Mouse (Mus musculus): ENCODE results near the gene Nol6. TPM values are rescaled to one million over a fixed set of nuclear protein-coding genes. Genes with fewer than 3 reads are reported as not detected.

Nol6 gene
- polyA plus RNA-seq, 1 experiment from 2014 or later, result 18.6 TPM

DNA sequence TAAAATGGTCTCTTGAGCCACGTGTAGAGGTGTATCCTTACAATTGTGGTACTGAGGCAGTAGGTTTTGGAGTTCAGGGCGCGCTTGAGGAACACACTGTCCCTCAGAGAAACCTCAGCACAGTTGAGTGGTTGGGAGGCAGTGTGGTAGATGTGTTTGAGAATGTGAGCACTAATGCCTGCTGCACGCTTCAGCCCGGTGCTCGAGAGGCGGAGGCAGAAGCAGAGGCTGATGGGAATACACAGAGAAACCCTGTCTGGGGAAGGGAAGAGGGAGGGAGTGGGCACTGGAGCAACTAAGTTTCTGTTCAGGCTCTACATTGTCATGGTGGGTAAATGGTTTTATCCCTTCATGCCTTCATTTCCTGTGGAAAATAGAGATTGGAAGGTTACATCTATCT, 26.9 kb upstream of the Nol6 start:
- no peak overlapping the region for H3K9ac ChIP-seq (replicated peaks; ENCODE audit: low read length)
- no peak overlapping the region for H3K4me2 ChIP-seq (ENCODE audit: low read depth, low read length)
- H3K27ac ChIP-seq (replicated peaks; ENCODE audit: low read depth, low read length), result no peak overlapping the region
- H3K4me1 ChIP-seq (ENCODE audit: control insufficient read depth, insufficient read depth, low read length), result no peaks in the 10 kb centered on the region
- no peak overlapping the region for H3K4me3 ChIP-seq (ENCODE audit: low read depth, low read length)
- H3K36me3 ChIP-seq (replicated peaks; ENCODE audit: control insufficient read depth, insufficient read depth, low read depth, low read length), result no peaks in the 10 kb centered on the region
- 90% methylated on average over 7 of the region's 7 CpGs for WGBS
- H3K27me3 ChIP-seq (ENCODE audit: control insufficient read depth, insufficient read depth, low read length), result no peaks in the 10 kb centered on the region
- H3K9me3 ChIP-seq (replicated peaks; ENCODE audit: control insufficient read depth, low read length), result no peaks in the 10 kb centered on the region
- DNase-seq (ENCODE audit: low spot score), result no peak
- ATAC-seq (replicated peaks; ENCODE audit: insufficient number of reproducible peaks, low FRiP score, low TSS enrichment, low read depth), result no peak

- WGBS, result 79% methylated on average over 3 of the region's 3 CpGs
- H3K4me1 ChIP-seq (ENCODE audit: control insufficient read depth, insufficient read depth, low read length), result no peaks in the 10 kb centered on the region
These were observed 25.6 kb upstream of the Nol6 start for GRCm38 (mm10) chr4:41149891-41150290.

DNA sequence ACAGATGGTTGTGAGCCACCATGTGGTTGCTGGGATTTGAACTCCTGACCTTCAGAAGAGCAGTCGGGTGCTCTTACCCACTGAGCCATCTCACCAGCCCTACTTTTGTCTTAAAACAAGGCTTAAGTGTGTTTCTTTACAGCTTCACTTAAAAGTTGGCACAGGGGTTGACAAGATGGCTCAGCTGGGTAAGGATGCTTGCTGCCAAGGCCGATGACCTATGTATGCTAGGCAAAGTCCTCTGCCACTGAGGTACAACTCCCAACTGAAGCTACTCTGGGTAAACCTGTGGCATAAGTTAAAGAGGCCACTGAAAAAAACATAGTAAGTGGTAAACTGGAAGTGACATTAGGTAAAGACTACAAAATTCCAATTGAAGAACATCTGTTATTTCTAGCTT, 18.3 kb upstream of the Nol6 start:
- WGBS, result 80% methylated on average over 2 of the region's 2 CpGs
- no peaks in the 10 kb centered on the region for H3K9me3 ChIP-seq (replicated peaks; ENCODE audit: control insufficient read depth, low read length)
- H3K27me3 ChIP-seq (ENCODE audit: control insufficient read depth, insufficient read depth, low read length), result no peaks in the 10 kb centered on the region
- H3K27ac ChIP-seq (replicated peaks; ENCODE audit: low read depth, low read length), result no peak overlapping the region
- H3K9ac ChIP-seq (replicated peaks; ENCODE audit: low read length), result no peak overlapping the region
- H3K4me1 ChIP-seq (ENCODE audit: control insufficient read depth, insufficient read depth, low read length), result no peaks in the 10 kb centered on the region
- no peak overlapping the region for H3K4me3 ChIP-seq (ENCODE audit: low read depth, low read length)
- ATAC-seq (replicated peaks; ENCODE audit: insufficient number of reproducible peaks, low FRiP score, low TSS enrichment, low read depth), result no peak
- no peak for DNase-seq (ENCODE audit: low spot score)
- no peak overlapping the region for H3K4me2 ChIP-seq (ENCODE audit: low read depth, low read length)
- H3K36me3 ChIP-seq (replicated peaks; ENCODE audit: control insufficient read depth, insufficient read depth, low read depth, low read length), result peaks cover 2% of the 10 kb centered on the region

More at GRCm38 (mm10) chr4:41149891-41150290, 25.6 kb upstream of the Nol6 start:
- Histone ChIP-seq H3K9ac (replicated peaks; ENCODE audit: low read length) (no peak overlapping the region), H3K4me2 (ENCODE audit: low read depth, low read length) (no peak overlapping the region), H3K36me3 (replicated peaks; ENCODE audit: control insufficient read depth, insufficient read depth, low read depth, low read length) (no peaks in the 10 kb centered on the region), H3K27me3 (ENCODE audit: control insufficient read depth, insufficient read depth, low read length) (no peaks in the 10 kb centered on the region), H3K9me3 (replicated peaks; ENCODE audit: control insufficient read depth, low read length) (no peaks in the 10 kb centered on the region), H3K27ac (replicated peaks; ENCODE audit: low read depth, low read length) (no peak overlapping the region), H3K4me3 (ENCODE audit: low read depth, low read length) (no peak overlapping the region)
- ATAC-seq (replicated peaks; ENCODE audit: insufficient number of reproducible peaks, low FRiP score, low TSS enrichment, low read depth), result no peak
- no peak for DNase-seq (ENCODE audit: low spot score)

- Histone ChIP-seq H3K27me3 (ENCODE audit: control insufficient read depth, insufficient read depth, low read length) (no peaks in the 10 kb centered on the region), H3K4me2 (ENCODE audit: low read depth, low read length) (no peak overlapping the region), H3K27ac (replicated peaks; ENCODE audit: low read depth, low read length) (no peak overlapping the region), H3K9me3 (replicated peaks; ENCODE audit: control insufficient read depth, low read length) (no peaks in the 10 kb centered on the region), H3K36me3 (replicated peaks; ENCODE audit: control insufficient read depth, insufficient read depth, low read depth, low read length) (peaks cover 2% of the 10 kb centered on the region), H3K4me3 (ENCODE audit: low read depth, low read length) (no peak overlapping the region), H3K9ac (replicated peaks; ENCODE audit: low read length) (no peak overlapping the region), H3K4me1 (ENCODE audit: control insufficient read depth, insufficient read depth, low read length) (no peaks in the 10 kb centered on the region)
- 94% methylated on average over 6 of the region's 6 CpGs for WGBS
- DNase-seq (ENCODE audit: low spot score), result no peak
- no peak for ATAC-seq (replicated peaks; ENCODE audit: insufficient number of reproducible peaks, low FRiP score, low TSS enrichment, low read depth)
These were observed 16.1 kb upstream of the Nol6 start for GRCm38 (mm10) chr4:41140174-41140875.

- Histone ChIP-seq H3K27me3 (ENCODE audit: control insufficient read depth, insufficient read depth, low read length) (no peaks in the 10 kb centered on the region), H3K4me3 (ENCODE audit: low read depth, low read length) (peak overlapping the region; percentile 94), H3K9me3 (replicated peaks; ENCODE audit: control insufficient read depth, low read length) (no peaks in the 10 kb centered on the region), H3K36me3 (replicated peaks; ENCODE audit: control insufficient read depth, insufficient read depth, low read depth, low read length) (peaks cover 2% of the 10 kb centered on the region), H3K27ac (replicated peaks; ENCODE audit: low read depth, low read length) (peak overlapping the region; percentile 99), H3K4me2 (ENCODE audit: low read depth, low read length) (peak overlapping the region; percentile 60), H3K4me1 (ENCODE audit: control insufficient read depth, insufficient read depth, low read length) (no peaks in the 10 kb centered on the region), H3K9ac (replicated peaks; ENCODE audit: low read length) (peak overlapping the region; percentile 99)
- DNase-seq (ENCODE audit: low spot score), result peak; percentile 13
- no peak for ATAC-seq (replicated peaks; ENCODE audit: insufficient number of reproducible peaks, low FRiP score, low TSS enrichment, low read depth)
- WGBS, result 1% methylated on average over 8 of the region's 8 CpGs
These were observed 12.6 kb upstream of the Nol6 start for GRCm38 (mm10) chr4:41136811-41137210.

- no peaks in the 10 kb centered on the region for H3K4me1 ChIP-seq (ENCODE audit: control insufficient read depth, insufficient read depth, low read length)
- DNase-seq (ENCODE audit: low spot score), result no peak
- H3K9ac ChIP-seq (replicated peaks; ENCODE audit: low read length), result peak overlapping the region; percentile 99
- peak overlapping the region; percentile 94 for H3K4me3 ChIP-seq (ENCODE audit: low read depth, low read length)
- 0% methylated on average over 4 of the region's 4 CpGs for WGBS
- peaks cover 2% of the 10 kb centered on the region; the same call in 1 of the 2 replicates for H3K36me3 ChIP-seq (replicated peaks; ENCODE audit: control insufficient read depth, insufficient read depth, low read depth, low read length)
- peak overlapping the region; percentile 60 for H3K4me2 ChIP-seq (ENCODE audit: low read depth, low read length)
- peak overlapping the region; percentile 99 for H3K27ac ChIP-seq (replicated peaks; ENCODE audit: low read depth, low read length)
- peak; percentile 30; the same call in 1 of the 2 replicates for ATAC-seq (replicated peaks; ENCODE audit: insufficient number of reproducible peaks, low FRiP score, low TSS enrichment, low read depth)
- H3K9me3 ChIP-seq (replicated peaks; ENCODE audit: control insufficient read depth, low read length), result no peaks in the 10 kb centered on the region
- no peaks in the 10 kb centered on the region for H3K27me3 ChIP-seq (ENCODE audit: control insufficient read depth, insufficient read depth, low read length)
These were observed 12.2 kb upstream of the Nol6 start for GRCm38 (mm10) chr4:41136454-41136805.

DNA sequence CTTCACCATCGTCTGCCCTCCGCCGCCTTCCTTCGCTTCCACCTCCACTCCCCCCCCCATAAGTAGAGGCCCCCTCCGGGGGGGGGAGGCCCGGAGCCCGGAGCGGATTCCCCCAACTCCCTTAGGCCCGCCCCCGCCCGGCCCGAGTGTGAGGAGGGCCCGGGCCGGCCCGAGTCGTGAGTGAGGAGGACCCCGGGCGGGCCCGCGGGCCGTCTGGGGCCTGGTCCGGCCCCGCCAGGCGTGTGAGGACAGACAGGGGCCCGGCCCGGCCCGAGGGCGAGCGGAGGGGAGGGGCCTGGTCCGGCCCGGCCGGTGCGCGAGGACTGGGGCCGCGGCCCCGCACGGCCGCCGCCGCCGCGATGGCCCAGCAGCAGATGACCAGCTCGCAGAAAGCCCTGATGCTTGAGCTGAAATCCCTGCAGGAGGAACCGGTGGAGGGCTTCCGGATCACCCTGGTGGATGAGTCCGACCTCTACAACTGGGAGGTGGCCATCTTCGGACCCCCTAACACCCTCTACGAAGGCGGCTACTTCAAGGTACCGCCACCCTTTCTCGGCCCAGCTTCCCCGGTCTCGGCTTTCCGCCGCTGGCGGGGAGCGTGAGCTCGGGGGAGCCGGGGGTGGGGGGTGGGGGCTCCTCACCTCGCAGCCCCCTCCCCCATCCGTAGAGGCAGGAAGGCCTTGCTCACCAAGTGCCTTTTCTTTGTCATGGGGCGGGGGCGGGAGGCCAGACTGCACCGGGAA, 11.6 kb upstream of the Nol6 start, which contains the start of gene Ube2r2:
Gene Ube2r2, plus strand, starts transcription at position 33 of the 743 bp plus-strand sequence.
- WGBS, result 0% methylated on average over 43 of the region's 65 CpGs
- H3K4me3 ChIP-seq (ENCODE audit: low read depth, low read length), result peak within 1 kb of the TSS; percentile 94
- peak within 1 kb of the TSS; percentile 99 for H3K9ac ChIP-seq (replicated peaks; ENCODE audit: low read length)
- peak; percentile 82 for ATAC-seq (replicated peaks; ENCODE audit: insufficient number of reproducible peaks, low FRiP score, low TSS enrichment, low read depth)
- peak within 1 kb of the TSS; percentile 99 for H3K27ac ChIP-seq (replicated peaks; ENCODE audit: low read depth, low read length)
- peak; percentile 78 for DNase-seq (ENCODE audit: low spot score)
- H3K4me1 ChIP-seq (ENCODE audit: control insufficient read depth, insufficient read depth, low read length), result no peaks in the 10 kb centered on the region
- H3K9me3 ChIP-seq (replicated peaks; ENCODE audit: control insufficient read depth, low read length), result no peaks in the 10 kb centered on the region
- no peaks in the 10 kb centered on the region; the same call in 1 of the 2 replicates for H3K36me3 ChIP-seq (replicated peaks; ENCODE audit: control insufficient read depth, insufficient read depth, low read depth, low read length)
- peak within 1 kb of the TSS; percentile 60 for H3K4me2 ChIP-seq (ENCODE audit: low read depth, low read length)
- no peaks in the 10 kb centered on the region for H3K27me3 ChIP-seq (ENCODE audit: control insufficient read depth, insufficient read depth, low read length)

Data from embryonic facial prominence, embryonic 11.5 days (tissue).